Mouse (Mus musculus) heart, postnatal 14 days (tissue): ENCODE measurements around the gene Gpr83. TPM values are rescaled to one million over a fixed set of nuclear protein-coding genes. Genes with fewer than 3 reads are reported as not detected.

Experiments used
- DNase-seq, 2 experiments: peaks; one replicate each; pipeline ENCODE4 v3.0.0; 2021 to 2022
- intact Hi-C: fragments of 180-260 bp; cut with DNase I; formaldehyde crosslinking; loops from one replicate; pipeline ENCODE4 v1.15.1; 2025
- total RNA-seq, 2 experiments: library from RNA; stranded (reverse); gene quantifications; 2 replicates each; pipeline ENCODE4 v1.2.3; 2021

The Gpr83 gene
- total RNA-seq, 2 experiments from 2014 or later, result 0.07 TPM; not detected in 1

GRCm38 (mm10) chr9:14903006-14903405 lies 43.0 kb downstream of the Gpr83 start:
- intact Hi-C loops, result no loop called here
- DNase-seq, result no peak

- DNase-seq, result no peak
- intact Hi-C loops, result no loop called here
These were observed 43.8 kb downstream of the Gpr83 start, which contains the start of gene Izumo1r for GRCm38 (mm10) chr9:14903581-14904378. TSS of gene Izumo1r (minus strand) at chr9:14903949.

- no peak for DNase-seq
- intact Hi-C loops, result no loop called here
These were observed 44.9 kb downstream of the Gpr83 start for GRCm38 (mm10) chr9:14904741-14905475.

- intact Hi-C loops, result no loop called here
These were observed 45.9 kb downstream of the Gpr83 start for GRCm38 (mm10) chr9:14905956-14906355.

GRCm38 (mm10) chr9:14907816-14908415 lies 47.9 kb downstream of the Gpr83 start:
- no peak for DNase-seq
- intact Hi-C loops, result no loop called here

More at GRCm38 (mm10) chr9:14905956-14906355, 45.9 kb downstream of the Gpr83 start:
- DNase-seq, result no peak

- intact Hi-C loops, result no loop called here
These were observed 50.0 kb downstream of the Gpr83 start for GRCm38 (mm10) chr9:14909981-14910380.

GRCm38 (mm10) chr9:14912037-14912436 lies 52.0 kb downstream of the Gpr83 start:
- no peak for DNase-seq
- intact Hi-C loops, result no loop called here

More at GRCm38 (mm10) chr9:14909981-14910380, 50.0 kb downstream of the Gpr83 start:
- DNase-seq, result no peak

- intact Hi-C loops, result no loop called here
- DNase-seq, result no peak
These were observed 57.7 kb downstream of the Gpr83 start for GRCm38 (mm10) chr9:14917661-14918060.

- intact Hi-C loops, result no loop called here
- DNase-seq, result no peak
These were observed 59.0 kb downstream of the Gpr83 start for GRCm38 (mm10) chr9:14918825-14919668.

Other genes with a start within 250 kb of the Gpr83 start
- gene Amotl1, start 215.2 kb upstream of the Gpr83 start, total RNA-seq, result 10 to 100 TPM; 54.1 to 55.8 TPM
- not detected for gene Piwil4, start 119.5 kb upstream of the Gpr83 start, total RNA-seq
- gene Fut4, start 107.8 kb upstream of the Gpr83 start, total RNA-seq, result under 1 TPM; 0.68 to 0.69 TPM
- gene 1700012B09Rik, start 89.2 kb upstream of the Gpr83 start, total RNA-seq, result not detected
- gene Mre11a, start 75.6 kb upstream of the Gpr83 start, total RNA-seq, result 1 to 10 TPM; 8.1 to 8.9 TPM
- 1 to 10 TPM; 8.0 to 8.1 TPM for gene Ankrd49, start 75.4 kb upstream of the Gpr83 start, total RNA-seq
- gene Izumo1r, start 43.7 kb downstream of the Gpr83 start, total RNA-seq, result under 1 TPM in 1 of 2 experiments, not detected in 1; 0.39 TPM
- gene Panx1, start 185.3 kb downstream of the Gpr83 start, total RNA-seq, result 1 to 10 TPM; 6.2 to 6.4 TPM